Mouse (Mus musculus) neural tube, embryonic 14.5 days (tissue): ENCODE measurements around the gene Spg20. TPM values are rescaled to one million over a fixed set of nuclear protein-coding genes. Genes with fewer than 3 reads are reported as not detected.

Experiments
- ATAC-seq: fragments of 200-750 bp; cut with Nextera tagmentation; 2 replicates; pipeline ENCODE4 v1.8.0; 2017; ENCODE audit warnings: low read depth, mild to moderate bottlenecking, moderate TSS enrichment, moderate library complexity
- H3K27ac ChIP-seq: fragments of 300-500 bp; sonication (generic); 2 replicates; pipeline ENCODE4 v1.5.1; 2014; ENCODE audit warnings: low read depth, mild to moderate bottlenecking, control low read depth, low read length, moderate library complexity, mixed read lengths
- H3K27me3 ChIP-seq: fragments of 300-500 bp; sonication (generic); 2 replicates; pipeline ENCODE4 v1.6.1; 2014; ENCODE audit warnings: low read length; ENCODE audit not compliant: control insufficient read depth, insufficient read depth
- H3K36me3 ChIP-seq: fragments of 300-500 bp; sonication (generic); 2 replicates; pipeline ENCODE4 v1.6.1; 2014; ENCODE audit warnings: low read length, mixed read lengths; ENCODE audit not compliant: control insufficient read depth, insufficient read depth
- H3K4me1 ChIP-seq: fragments of 300-500 bp; sonication (generic); 2 replicates; pipeline ENCODE4 v1.6.1; 2014; ENCODE audit warnings: low read length; ENCODE audit not compliant: control insufficient read depth, insufficient read depth
- H3K4me2 ChIP-seq: fragments of 300-500 bp; sonication (generic); 2 replicates; pipeline ENCODE4 v1.6.1; 2014; ENCODE audit warnings: mild to moderate bottlenecking, low read depth, low read length, control low read depth
- H3K4me3 ChIP-seq: fragments of 300-500 bp; sonication (generic); 2 replicates; pipeline ENCODE4 v1.5.1; 2014; ENCODE audit warnings: low read depth, low read length, control low read depth, mixed read lengths
- H3K9ac ChIP-seq: fragments of 300-500 bp; sonication (generic); replicated peaks from 2 replicates; pipeline ENCODE4 v1.6.1; 2014; ENCODE audit warnings: low read depth, mild to moderate bottlenecking, control low read depth, low read length, mixed read lengths
- H3K9me3 ChIP-seq: fragments of 300-500 bp; sonication (generic); 2 replicates; pipeline ENCODE4 v1.6.1; 2016; ENCODE audit warnings: low read length; ENCODE audit not compliant: control insufficient read depth
- WGBS: fragments of 180-500 bp; shearing (Covaris S2); extraction: QIAGEN DNeasy Blood & Tissue Kit; methylation state at CpG from one replicate; pipeline ENCODE4 v1.1.7; 2014; 5-methylcytosine and 5-hydroxymethylcytosine counted together
- polyA plus RNA-seq: library from polyadenylated mRNA; unstranded; fragments of >200 nt; fragmentation: Nextera tagmentation; extraction: Ambion mirVana; gene quantifications from 2 replicates; pipeline ENCODE4 v1.2.1, GENCODE M21; 2014

Gene Spg20
- polyA plus RNA-seq, 1 experiment from 2014 or later: 15.8 TPM

- Histone ChIP-seq H3K27ac (no peak overlapping the region), H3K4me3 (no peak overlapping the region), H3K27me3 (no peaks in the 10 kb centered on the region), H3K4me2 (no peak overlapping the region), H3K36me3 (no peaks in the 10 kb centered on the region), H3K4me1 (peaks cover 8% of the 10 kb centered on the region; the same call in 1 of the 2 replicates), H3K9me3 (no peaks in the 10 kb centered on the region), H3K9ac (no peak overlapping the region)
- no peak for ATAC-seq
- 79% methylated on average over 4 of the region's 4 CpGs for WGBS
Observed at GRCm38 (mm10) chr3:55109097-55109496, 2.8 kb upstream of the Spg20 start.

GRCm38 (mm10) chr3:55112710-55113415 lies 955 bp downstream of the Spg20 start:
- Histone ChIP-seq H3K4me1 (peaks cover 12% of the 10 kb centered on the region; the same call in 1 of the 2 replicates), H3K36me3 (peaks cover 9% of the 10 kb centered on the region; the same call in 1 of the 2 replicates), H3K9me3 (no peaks in the 10 kb centered on the region), H3K4me3 (peak overlapping the region; percentile 82), H3K27ac (peak overlapping the region; percentile 85), H3K4me2 (peak overlapping the region; percentile 55), H3K27me3 (no peaks in the 10 kb centered on the region), H3K9ac (peak overlapping the region; percentile 79)
- no peak for ATAC-seq
- WGBS: 44% methylated on average over 16 of the region's 16 CpGs

GRCm38 (mm10) chr3:55114313-55115065 lies 2.6 kb downstream of the Spg20 start:
- Histone ChIP-seq H3K9me3 (no peaks in the 10 kb centered on the region), H3K4me2 (no peak overlapping the region), H3K36me3 (peaks cover 13% of the 10 kb centered on the region; the same call in 1 of the 2 replicates), H3K4me3 (no peak overlapping the region), H3K27me3 (no peaks in the 10 kb centered on the region), H3K27ac (no peak overlapping the region), H3K9ac (no peak overlapping the region), H3K4me1 (peaks cover 12% of the 10 kb centered on the region; the same call in 1 of the 2 replicates)
- ATAC-seq: no peak
- 74% methylated on average over 7 of the region's 7 CpGs for WGBS

DNA sequence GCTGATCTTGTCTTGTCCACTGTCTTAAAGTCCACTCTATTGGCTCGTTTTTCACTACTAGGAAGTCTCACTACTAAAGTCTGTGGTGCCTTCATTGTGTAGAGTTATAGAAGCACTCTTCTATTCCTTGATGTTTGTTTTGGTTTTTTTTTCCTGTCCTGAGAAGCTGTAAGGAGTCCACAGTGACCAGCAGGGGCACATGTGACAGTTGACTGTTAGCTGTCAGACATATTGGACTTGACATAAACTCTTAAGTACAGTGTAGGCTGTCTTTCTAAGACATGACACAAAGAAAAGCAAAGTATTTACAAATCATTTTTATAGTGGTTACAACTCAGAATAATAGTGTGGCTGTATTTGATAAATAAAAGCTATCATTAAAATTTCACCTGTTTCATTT lies 3.2 kb downstream of the Spg20 start:
- WGBS: 63% methylated on average over 1 of the region's 1 CpGs

DNA sequence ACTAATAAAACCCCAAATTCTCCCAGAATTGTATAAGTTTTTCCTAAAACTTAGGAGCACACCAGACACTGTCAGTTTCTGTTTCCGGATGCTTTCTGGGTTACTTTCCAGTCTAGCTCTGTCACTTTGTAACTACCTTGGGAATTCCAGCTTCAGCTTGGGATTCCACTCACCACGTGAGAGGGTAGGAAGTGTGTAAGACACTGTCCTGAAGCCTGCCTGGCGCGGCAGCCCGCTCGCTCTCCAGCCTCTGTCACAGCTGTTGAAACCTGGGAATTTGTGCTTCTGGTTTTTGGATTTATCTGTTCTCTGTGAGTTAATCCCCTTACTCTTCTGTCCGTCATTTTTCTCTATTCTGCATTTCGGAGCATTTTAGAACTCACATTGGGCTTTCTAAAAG lies 4.1 kb downstream of the Spg20 start:
- H3K9me3 ChIP-seq: no peaks in the 10 kb centered on the region
- peaks cover 13% of the 10 kb centered on the region; the same call in 1 of the 2 replicates for H3K36me3 ChIP-seq
- no peak overlapping the region for H3K27ac ChIP-seq
- H3K27me3 ChIP-seq: no peaks in the 10 kb centered on the region
- peaks cover 12% of the 10 kb centered on the region; the same call in 1 of the 2 replicates for H3K4me1 ChIP-seq
- whole genome bisulfite sequencing: 92% methylated on average over 8 of the region's 8 CpGs
- H3K4me3 ChIP-seq: no peak overlapping the region
- no peak overlapping the region for H3K4me2 ChIP-seq
- H3K9ac ChIP-seq: no peak overlapping the region
- ATAC-seq: no peak

More for the DNA sequence above, 3.2 kb downstream of the Spg20 start:
- no peak for ATAC-seq
- Histone ChIP-seq H3K4me2 (no peak overlapping the region), H3K9ac (no peak overlapping the region), H3K27me3 (no peaks in the 10 kb centered on the region), H3K9me3 (no peaks in the 10 kb centered on the region), H3K4me1 (peaks cover 12% of the 10 kb centered on the region; the same call in 1 of the 2 replicates), H3K4me3 (no peak overlapping the region), H3K27ac (no peak overlapping the region), H3K36me3 (peaks cover 13% of the 10 kb centered on the region; the same call in 1 of the 2 replicates)

DNA sequence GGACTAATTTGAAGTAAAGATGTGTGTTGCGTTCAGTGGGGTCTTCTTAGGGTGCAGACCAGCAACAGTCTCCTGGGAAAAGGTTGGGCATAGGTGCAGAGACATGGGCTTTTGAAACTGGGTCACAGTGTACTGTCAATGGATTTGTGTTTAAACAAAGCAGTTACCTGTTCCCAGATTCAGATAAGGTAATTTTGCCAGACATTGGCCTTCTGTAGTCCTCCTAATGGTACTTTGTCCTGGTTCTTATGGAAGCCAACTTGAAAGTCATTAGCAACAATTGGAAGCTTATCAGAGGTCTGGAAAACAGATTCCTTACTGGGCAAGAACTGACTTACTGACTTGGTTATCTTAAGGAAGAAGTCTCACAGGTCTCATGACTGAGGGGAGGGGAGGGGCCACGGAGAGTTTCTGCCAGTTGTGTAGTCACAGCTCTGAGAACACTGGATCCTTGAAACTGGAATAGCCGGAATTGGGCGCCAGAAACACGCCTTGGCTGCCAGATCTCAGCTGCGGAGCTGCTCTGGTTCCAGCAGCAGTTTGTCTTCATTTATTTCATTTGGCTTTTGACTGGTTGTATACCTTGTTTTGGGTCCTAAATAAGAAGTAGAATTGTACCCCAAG lies 7.5 kb downstream of the Spg20 start:
- 95% methylated on average over 6 of the region's 6 CpGs for WGBS

DNA sequence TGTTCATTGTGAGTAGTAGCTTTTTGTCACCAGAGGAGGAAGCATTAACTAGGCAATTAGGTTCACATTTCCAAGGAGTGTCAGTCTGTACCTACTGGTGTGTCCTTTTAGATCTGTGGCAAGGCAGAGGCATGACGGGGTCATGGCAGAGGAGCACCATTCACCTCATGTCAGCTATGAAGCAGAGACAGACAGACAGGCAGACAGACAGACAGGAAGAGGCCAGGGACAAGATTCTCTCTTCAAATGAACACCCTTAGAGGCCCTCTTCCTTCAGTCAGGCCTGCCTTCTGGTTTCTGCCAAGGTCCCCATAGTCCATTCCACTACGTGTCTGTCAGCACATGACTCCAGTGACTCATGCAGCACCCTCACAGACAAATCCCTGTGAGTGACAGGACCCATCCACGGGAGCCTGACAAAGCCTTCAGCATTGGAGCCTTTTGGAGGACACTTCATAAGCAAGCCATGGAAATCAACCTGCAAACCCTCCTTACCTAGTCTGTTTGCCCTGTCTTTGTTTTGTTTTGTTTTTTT lies 10.5 kb downstream of the Spg20 start:
- Histone ChIP-seq H3K27me3 (no peaks in the 10 kb centered on the region), H3K36me3 (peaks cover 39% of the 10 kb centered on the region), H3K4me3 (no peak overlapping the region), H3K9me3 (no peaks in the 10 kb centered on the region), H3K4me1 (no peaks in the 10 kb centered on the region), H3K9ac (no peak overlapping the region), H3K4me2 (no peak overlapping the region), H3K27ac (no peak overlapping the region)
- ATAC-seq: no peak
- 89% methylated on average over 3 of the region's 3 CpGs for WGBS

More for the DNA sequence above, 7.5 kb downstream of the Spg20 start:
- no peak overlapping the region for H3K9ac ChIP-seq
- 0 out of 2 replicates have a peak, but pooled peaks cover 4% of the 10 kb centered on the region for H3K4me1 ChIP-seq
- no peaks in the 10 kb centered on the region for H3K9me3 ChIP-seq
- H3K27ac ChIP-seq: no peak overlapping the region
- no peak overlapping the region for H3K4me2 ChIP-seq
- ATAC-seq: no peak
- no peaks in the 10 kb centered on the region for H3K27me3 ChIP-seq
- peaks cover 34% of the 10 kb centered on the region for H3K36me3 ChIP-seq
- H3K4me3 ChIP-seq: no peak overlapping the region

- Histone ChIP-seq H3K4me1 (no peaks in the 10 kb centered on the region), H3K9ac (no peak overlapping the region), H3K36me3 (peaks cover 39% of the 10 kb centered on the region), H3K4me2 (no peak overlapping the region), H3K27ac (no peak overlapping the region), H3K4me3 (no peak overlapping the region), H3K27me3 (no peaks in the 10 kb centered on the region), H3K9me3 (no peaks in the 10 kb centered on the region)
- WGBS: 92% methylated on average over 4 of the region's 4 CpGs
- no peak for ATAC-seq
Observed at GRCm38 (mm10) chr3:55123064-55123463, 11.2 kb downstream of the Spg20 start.
